Mouse (Mus musculus): ENCODE results near the gene Tnrc6a. TPM values are rescaled to one million over a fixed set of nuclear protein-coding genes. Genes with fewer than 3 reads are reported as not detected.

Tnrc6a gene
- polyA plus RNA-seq, 3 experiments from 2014 or later: 63.0 to 158 (median 70.6) TPM

DNA sequence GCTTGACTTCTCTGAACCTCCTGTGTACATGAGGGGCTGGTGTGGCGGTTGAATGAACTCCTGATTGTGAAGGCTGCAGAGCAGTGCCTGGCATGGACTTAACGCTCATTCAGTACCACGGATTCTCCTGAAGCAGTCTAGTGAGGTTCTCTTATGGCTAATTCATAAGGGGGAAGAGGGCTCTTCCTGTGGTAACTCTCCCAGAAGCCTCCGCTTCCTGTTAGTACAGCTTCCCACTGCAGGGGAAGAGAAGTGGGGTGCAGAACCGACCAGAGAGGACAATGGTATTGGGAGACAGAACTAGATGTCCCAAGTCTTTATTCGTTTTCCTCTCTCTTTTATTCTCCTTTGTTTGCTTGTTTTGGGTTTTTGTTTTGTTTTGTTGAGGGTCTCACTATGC is 116.4 kb downstream of the Tnrc6a start:
- ATAC-seq: peak; percentile 25

GRCm38 (mm10) chr7:123242241-123242640 is 118.6 kb downstream of the Tnrc6a start:
- ATAC-seq: no peak

- no peak for ATAC-seq
Observed at GRCm38 (mm10) chr7:123244833-123245232, 121.1 kb downstream of the Tnrc6a start.

Other genes with a start within 250 kb of the Tnrc6a start
- 10 to 100 TPM; 33.9 to 66.1 (median 58.2) TPM for gene Rbbp6, start 158.2 kb upstream of the Tnrc6a start, polyA plus RNA-seq (2017; shearing (Covaris generic))
- 1 to 10 TPM in 1 of 3 experiments, under 1 TPM in 2; 0.27 to 1.9 (median 0.60) TPM for gene Slc5a11, start 90.9 kb downstream of the Tnrc6a start, polyA plus RNA-seq (2017; shearing (Covaris generic))
- gene Lcmt1, start 245.9 kb downstream of the Tnrc6a start, polyA plus RNA-seq (2017; shearing (Covaris generic)): 10 to 100 TPM; 28.0 to 33.4 (median 30.3) TPM
- gene Arhgap17, start 246.0 kb downstream of the Tnrc6a start, polyA plus RNA-seq (2017; shearing (Covaris generic)): 10 to 100 TPM; 19.5 to 23.4 (median 22.6) TPM

Data from inflammation-experienced regulatory T-cells, adult 6 months (primary cell).